Mouse (Mus musculus): Measurements from ENCODE around the gene Rab43. TPM values are rescaled to one million over a fixed set of nuclear protein-coding genes. Genes with fewer than 3 reads are reported as not detected.

Rab43 gene
- total RNA-seq, 2 experiments from 2014 or later: 4.5 to 51.5 TPM

Other genes starting within 250 kb of the Rab43 start
- 0.27 and 2.0 TPM in 2 replicates for gene Prokr1, start 221.4 kb downstream of the Rab43 start, total RNA-seq (2014; fragmentation: Nextera tagmentation)
- gene Prokr1, start 221.4 kb downstream of the Rab43 start, total RNA-seq (2017): 0.85 and 1.4 TPM in 2 replicates
- 33.8 and 34.2 TPM in 2 replicates for gene Aplf, start 140.0 kb downstream of the Rab43 start, total RNA-seq (2014; fragmentation: Nextera tagmentation)
- 44.0 and 61.1 TPM in 2 replicates for gene Aplf, start 140.0 kb downstream of the Rab43 start, total RNA-seq (2017)
- gene Efcc1, start 81.3 kb downstream of the Rab43 start, total RNA-seq (2014; fragmentation: Nextera tagmentation): 0.48 and 0.77 TPM in 2 replicates
- 0.72 and 1.2 TPM in 2 replicates for gene Efcc1, start 81.3 kb downstream of the Rab43 start, total RNA-seq (2017)
- gene Gp9, start 34.1 kb downstream of the Rab43 start, total RNA-seq (2014; fragmentation: Nextera tagmentation): 1.8 and 4.5 TPM in 2 replicates
- gene Gp9, start 34.1 kb downstream of the Rab43 start, total RNA-seq (2017): 3.1 and 7.3 TPM in 2 replicates
- 0.81 and 3.3 TPM in 2 replicates for gene Gm45140, start 23.6 kb upstream of the Rab43 start, total RNA-seq (2014; fragmentation: Nextera tagmentation)
- 18.3 and 19.5 TPM in 2 replicates for gene Gm45140, start 23.6 kb upstream of the Rab43 start, total RNA-seq (2017)
- 85.1 and 88.1 TPM in 2 replicates for gene Isy1, start 26.6 kb upstream of the Rab43 start, total RNA-seq (2014; fragmentation: Nextera tagmentation)
- gene Isy1, start 26.6 kb upstream of the Rab43 start, total RNA-seq (2017): 228 and 235 TPM in 2 replicates
- 524 and 599 TPM in 2 replicates for gene Cnbp, start 38.9 kb upstream of the Rab43 start, total RNA-seq (2014; fragmentation: Nextera tagmentation)
- gene Cnbp, start 38.9 kb upstream of the Rab43 start, total RNA-seq (2017): 1,213 and 1,503 TPM in 2 replicates
- 76.8 and 84.9 TPM in 2 replicates for gene Copg1, start 75.7 kb upstream of the Rab43 start, total RNA-seq (2014; fragmentation: Nextera tagmentation)
- gene Copg1, start 75.7 kb upstream of the Rab43 start, total RNA-seq (2017): 53.1 and 63.4 TPM in 2 replicates
- gene Hmces, start 101.8 kb upstream of the Rab43 start, total RNA-seq (2014; fragmentation: Nextera tagmentation): 28.3 and 32.4 TPM in 2 replicates
- 32.0 and 34.1 TPM in 2 replicates for gene Hmces, start 101.8 kb upstream of the Rab43 start, total RNA-seq (2017)
- gene H1fx, start 169.5 kb upstream of the Rab43 start, total RNA-seq (2014; fragmentation: Nextera tagmentation): 3.0 and 6.1 TPM in 2 replicates
- 0.95 and 2.3 TPM in 2 replicates for gene H1fx, start 169.5 kb upstream of the Rab43 start, total RNA-seq (2017)
- gene Rab7, start 233.1 kb upstream of the Rab43 start, total RNA-seq (2014; fragmentation: Nextera tagmentation): 158 and 182 TPM in 2 replicates
- 59.7 and 68.5 TPM in 2 replicates for gene Rab7, start 233.1 kb upstream of the Rab43 start, total RNA-seq (2017)